Mouse (Mus musculus) testis, postnatal 10 days (tissue): Measurements from ENCODE around the gene Ap1s2.

Experiments
- DNase-seq: peaks from one replicate; pipeline ENCODE4 v3.0.0; 2021; ENCODE audit warnings: low spot score

Gene Ap1s2

GRCm38 (mm10) chrX:163908337-163909250 is at the start of gene Ap1s2:
Ap1s2 (plus strand) TSS chrX:163909017.
- peak; percentile 92 for DNase-seq

- DNase-seq: no peak
These were observed 41.0 kb upstream of the Ap1s2 start for GRCm38 (mm10) chrX:163867711-163868379.

GRCm38 (mm10) chrX:163868659-163869278 is 40.0 kb upstream of the Ap1s2 start:
- no peak for DNase-seq

DNA sequence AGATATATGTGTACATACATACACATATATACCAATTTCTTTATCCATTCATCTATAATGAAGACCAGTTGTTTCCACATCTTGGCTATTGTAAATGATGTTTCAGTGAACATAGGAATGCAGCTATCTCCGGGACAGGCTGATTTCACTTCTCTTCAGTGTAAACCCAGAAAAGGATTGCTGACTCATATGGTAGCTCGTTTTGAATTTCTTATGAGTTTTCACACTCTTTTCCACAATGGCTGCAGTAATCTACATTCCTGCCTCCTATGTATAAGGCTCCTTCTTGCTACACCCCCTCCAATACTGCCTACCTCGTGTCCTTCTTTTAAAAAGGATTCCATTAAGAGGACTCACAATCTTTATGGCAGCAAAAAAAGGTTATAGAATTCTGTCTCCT is 32.9 kb upstream of the Ap1s2 start:
- DNase-seq: no peak

DNA sequence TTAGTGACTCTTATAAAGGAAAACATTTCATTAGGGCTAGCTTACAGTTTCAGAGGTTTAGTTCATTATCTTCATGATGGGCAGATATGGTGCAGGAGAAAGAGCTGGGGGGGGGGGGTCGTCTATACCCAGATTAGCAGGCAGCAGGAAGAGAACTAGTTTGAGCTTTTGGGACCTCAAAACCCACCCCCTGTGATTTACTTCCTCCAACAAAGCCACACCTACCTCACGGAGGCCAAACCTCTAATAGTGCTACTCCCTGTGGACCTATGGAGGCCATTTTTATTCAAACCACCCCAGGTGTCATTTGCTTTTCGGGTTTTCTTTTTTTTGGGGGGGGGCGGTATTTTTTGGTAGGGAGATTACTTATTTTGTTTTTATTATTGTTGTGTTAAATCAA is 32.2 kb upstream of the Ap1s2 start:
- no peak for DNase-seq

- DNase-seq: no peak
These were observed 29.8 kb upstream of the Ap1s2 start for GRCm38 (mm10) chrX:163879039-163879438.

GRCm38 (mm10) chrX:163879461-163879860 is 29.4 kb upstream of the Ap1s2 start:
- no peak for DNase-seq

DNA sequence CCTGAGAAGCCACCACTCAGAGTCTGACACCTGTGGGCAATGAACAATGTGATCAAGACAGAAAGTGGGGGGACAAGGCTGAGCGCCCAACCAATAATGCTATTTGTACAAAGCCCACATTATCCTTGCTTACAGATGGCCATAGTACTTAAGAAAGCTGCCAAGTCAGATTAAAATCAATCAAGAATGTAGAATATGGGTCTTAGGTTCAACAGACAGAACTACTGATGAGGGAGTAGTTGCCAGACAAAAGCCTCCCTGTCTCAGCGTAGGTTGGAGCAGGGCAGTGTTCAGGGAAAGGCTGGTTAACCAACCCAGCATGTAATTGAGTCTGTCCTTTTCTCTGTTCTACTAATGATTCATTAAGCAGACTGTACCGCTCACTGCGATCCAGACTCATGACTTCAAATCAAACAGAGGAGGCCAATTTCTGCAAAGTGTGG is 23.3 kb upstream of the Ap1s2 start:
- no peak for DNase-seq

- DNase-seq: no peak
These were observed 11.5 kb upstream of the Ap1s2 start for GRCm38 (mm10) chrX:163897354-163897753.

DNA sequence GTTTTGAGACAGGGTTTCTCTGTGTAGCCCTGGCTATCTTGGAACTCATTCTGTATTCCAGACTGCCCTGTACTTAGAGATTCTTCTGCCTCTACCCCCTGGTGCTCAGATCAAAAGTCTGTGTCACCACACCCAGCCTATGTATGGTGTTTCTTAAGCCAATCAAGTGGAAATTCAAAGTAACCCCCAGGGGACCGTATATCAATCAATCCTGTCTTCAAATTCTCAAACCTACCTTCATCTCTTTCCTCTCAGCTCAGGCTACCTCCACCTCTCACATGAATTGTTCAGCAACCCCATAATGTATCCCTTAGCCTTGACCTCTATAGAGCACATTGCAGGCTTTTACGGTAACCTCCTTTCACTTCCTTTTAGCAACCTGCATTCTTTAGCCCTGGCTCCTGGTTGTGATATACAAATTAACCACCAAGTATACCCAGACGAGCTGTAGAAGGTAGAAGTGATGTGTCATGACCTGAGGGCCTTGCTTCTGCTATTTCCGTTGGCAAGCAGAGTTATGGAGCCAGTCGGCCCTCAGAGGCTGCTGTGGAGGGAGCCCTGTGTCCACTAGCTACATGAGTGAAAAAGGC is 9.3 kb upstream of the Ap1s2 start:
- no peak for DNase-seq

DNA sequence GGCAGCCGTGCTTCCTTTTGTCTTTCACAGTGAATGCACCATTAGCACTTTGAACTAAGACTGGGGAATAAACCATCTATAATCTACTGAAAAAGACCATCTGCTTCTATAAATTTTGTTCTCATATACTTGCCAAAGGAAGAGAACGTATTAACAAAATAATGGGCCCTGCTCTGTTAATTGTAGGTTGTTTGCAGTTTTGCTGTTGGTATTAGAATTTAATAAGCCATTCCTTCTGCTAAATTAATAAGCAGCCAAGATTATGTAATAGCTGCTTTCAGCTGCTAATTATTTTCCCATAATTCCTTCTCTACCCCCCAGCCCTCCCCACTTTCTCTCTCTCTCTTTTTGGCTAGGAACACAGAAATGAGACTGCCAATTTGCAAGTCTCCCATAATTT is 2.0 kb upstream of the Ap1s2 start:
- DNase-seq: no peak

DNA sequence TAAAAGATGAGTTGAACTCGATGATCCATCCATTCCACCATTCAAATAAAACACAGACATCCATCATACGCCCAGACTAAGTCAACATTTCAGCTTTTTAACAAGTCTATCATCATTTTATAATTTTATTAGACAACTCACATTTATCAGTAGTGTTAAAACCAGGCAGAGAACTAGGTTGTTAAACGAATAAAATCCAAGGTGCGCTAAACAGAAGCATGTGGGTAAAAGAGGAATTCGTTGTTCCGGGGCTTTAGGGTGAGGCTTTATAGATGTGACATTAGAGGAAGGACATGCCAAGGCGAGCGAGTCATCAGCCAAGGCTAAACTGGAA is 847 bp upstream of the Ap1s2 start:
- no peak for DNase-seq

DNA sequence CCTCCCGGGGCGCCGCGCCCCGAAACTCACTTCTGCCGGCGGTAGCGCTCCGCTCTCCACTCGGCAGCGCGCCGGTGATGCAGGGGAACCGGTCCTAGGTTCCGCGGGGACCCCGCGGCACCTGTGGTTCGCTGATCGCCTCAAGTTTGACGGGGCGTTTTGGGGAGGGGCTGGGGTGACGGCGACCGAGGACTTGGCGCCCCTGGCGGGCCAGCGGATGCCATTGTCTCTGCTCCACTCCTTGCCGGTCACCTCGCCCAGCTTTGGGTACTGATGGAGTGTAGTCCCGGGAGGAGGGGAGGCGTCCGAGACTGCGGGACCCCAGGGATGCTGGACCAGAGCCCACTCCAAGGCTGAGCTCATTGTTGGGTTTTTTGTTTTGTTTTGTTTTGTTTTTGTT is 564 bp downstream of the Ap1s2 start:
- peak; percentile 58 for DNase-seq

- peak; percentile 39 for DNase-seq
These were observed 4.0 kb downstream of the Ap1s2 start for GRCm38 (mm10) chrX:163912791-163913190.

- no peak for DNase-seq
These were observed 20.7 kb downstream of the Ap1s2 start for GRCm38 (mm10) chrX:163929550-163929949.

DNA sequence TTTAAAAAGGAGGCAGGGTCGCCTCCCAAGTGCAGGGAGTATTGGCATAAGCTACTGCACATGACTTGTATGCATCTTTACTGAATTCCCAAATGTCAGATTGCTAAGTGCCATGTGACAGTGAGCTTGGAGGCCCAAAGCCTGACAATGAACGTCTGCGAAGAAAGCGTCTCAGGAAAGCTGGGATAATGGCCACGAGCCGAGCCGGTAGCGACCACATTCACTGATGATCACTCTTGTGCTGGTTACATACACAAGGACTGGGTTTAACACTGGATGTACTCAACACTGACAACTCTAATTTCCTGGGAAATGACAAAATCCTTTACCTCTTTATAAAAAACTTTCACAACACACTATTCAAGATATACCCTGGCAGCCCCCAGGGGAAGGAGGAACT is 25.9 kb downstream of the Ap1s2 start:
- no peak for DNase-seq

DNA sequence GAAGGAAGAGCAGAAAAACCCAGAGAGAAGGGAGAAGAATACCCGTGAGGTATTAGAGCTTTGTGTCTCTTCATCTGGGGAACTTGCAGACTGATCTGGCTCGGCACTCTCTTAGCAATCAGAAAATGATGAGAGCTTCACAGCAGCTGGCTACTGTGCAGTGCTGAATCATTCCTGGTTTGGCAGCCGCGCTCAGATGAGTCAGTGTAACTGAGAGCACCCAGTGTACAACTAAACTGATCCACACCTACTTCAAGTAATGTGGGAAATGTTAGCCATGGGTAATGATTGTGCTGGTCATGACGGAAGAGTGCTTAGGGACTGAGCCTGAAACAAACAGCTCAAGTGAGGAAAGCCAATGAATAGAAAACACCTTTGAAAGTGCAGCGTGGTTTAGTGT is 29.8 kb downstream of the Ap1s2 start:
- DNase-seq: no peak

DNA sequence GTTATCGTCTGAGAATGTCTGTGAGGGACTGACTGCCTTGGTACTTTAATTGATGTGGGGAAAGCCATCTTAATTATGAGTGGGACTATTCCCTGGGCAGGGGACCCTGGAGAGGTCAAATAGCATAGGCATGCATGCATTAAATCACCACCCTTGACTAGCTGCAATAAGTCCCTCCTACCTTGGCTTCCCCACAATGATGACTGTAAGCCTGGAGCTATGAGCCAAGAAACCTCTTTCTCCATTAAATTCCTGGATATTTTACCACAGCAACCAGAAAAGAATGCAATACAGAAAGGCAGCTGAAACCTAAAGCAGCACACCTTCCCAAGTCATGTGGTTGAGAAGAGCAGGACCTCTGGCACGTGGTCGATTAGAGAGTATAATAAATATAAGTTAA is 35.6 kb downstream of the Ap1s2 start:
- DNase-seq: no peak

- DNase-seq: no peak
These were observed 42.8 kb downstream of the Ap1s2 start for GRCm38 (mm10) chrX:163951618-163952017.

DNA sequence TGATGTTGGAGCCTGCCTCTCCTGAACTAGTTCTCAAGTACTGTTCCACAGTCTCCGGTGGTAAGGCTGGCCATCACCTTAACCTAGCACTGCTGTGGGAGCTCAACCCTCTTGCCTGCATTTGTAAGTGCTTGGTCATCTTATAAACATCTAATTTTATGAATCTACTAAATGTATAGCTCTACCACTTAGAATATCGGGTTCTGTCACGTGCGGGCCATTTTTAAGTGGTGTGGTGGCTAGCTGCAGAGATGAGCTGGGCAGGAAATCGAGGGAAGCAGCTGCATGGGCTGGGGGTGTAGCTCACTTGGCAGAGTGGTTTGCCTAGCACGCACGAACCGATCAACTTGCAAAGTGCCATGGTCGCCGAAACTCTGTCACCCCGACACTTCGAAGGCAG is 48.6 kb downstream of the Ap1s2 start:
- DNase-seq: no peak

GRCm38 (mm10) chrX:163957803-163958466 is 49.1 kb downstream of the Ap1s2 start:
- peak; percentile 77 for DNase-seq

GRCm38 (mm10) chrX:163958467-163958875 is 49.7 kb downstream of the Ap1s2 start, which contains the start of gene Zrsr2:
Zrsr2 (minus strand) TSS chrX:163958661.
- DNase-seq: peak; percentile 92
